Mouse (Mus musculus) spleen, adult 2 months (tissue): Measurements from ENCODE around the gene Hist2h2bb. TPM values are rescaled to one million over a fixed set of nuclear protein-coding genes. Genes with fewer than 3 reads are reported as not detected.

Experiments used
- DNase-seq, 2 experiments: peaks; one replicate each; pipeline versions ENCODE4 v3.0.0 to v3.0.0-alpha.2; 2012 to 2021; ENCODE audit warnings: low spot score in 2 of 2, low read depth in 1 of 2
- H3K27ac ChIP-seq: fragments of 200-500 bp; 2 replicates; pipeline ENCODE4 v1.5.1; 2012; ENCODE audit warnings: low read length, inconsistent platforms; ENCODE audit not compliant: insufficient read depth
- H3K27me3 ChIP-seq: fragments of 200-500 bp; 2 replicates; pipeline ENCODE4 v1.6.1; 2012; ENCODE audit warnings: mild to moderate bottlenecking, moderate library complexity, low read length, inconsistent platforms; ENCODE audit not compliant: control insufficient read depth, insufficient read depth
- H3K36me3 ChIP-seq: fragments of 200-500 bp; 2 replicates; pipeline ENCODE4 v1.6.1; 2012; ENCODE audit warnings: mild to moderate bottlenecking, low read length, inconsistent platforms; ENCODE audit not compliant: control insufficient read depth, insufficient read depth
- H3K4me1 ChIP-seq: fragments of 200-500 bp; 2 replicates; pipeline ENCODE4 v1.6.1; 2011; ENCODE audit warnings: inconsistent platforms; ENCODE audit not compliant: control insufficient read depth, insufficient read depth, insufficient read length
- H3K4me3 ChIP-seq: fragments of 200-500 bp; 2 replicates; pipeline ENCODE4 v1.5.1; 2011; ENCODE audit warnings: mild to moderate bottlenecking, inconsistent platforms; ENCODE audit not compliant: insufficient read depth, insufficient read length; ENCODE audit errors: extremely low read depth
- CTCF ChIP-seq: fragments of 200-500 bp; IDR thresholded peaks from 2 replicates; pipeline ENCODE4 v1.5.1; 2011; ENCODE audit warnings: mild to moderate bottlenecking, inconsistent platforms; ENCODE audit not compliant: insufficient read depth, insufficient read length, insufficient replicate concordance; ENCODE audit errors: extremely low read depth
- POLR2A ChIP-seq: fragments of 200-500 bp; IDR thresholded peaks from 2 replicates; pipeline ENCODE4 v1.6.1; 2011; ENCODE audit warnings: low read depth, low read length, inconsistent platforms
- WGBS: fragments of 180-500 bp; shearing (Covaris S2); methylation state at CpG from one replicate; pipeline ENCODE4 v1.1.7; 2018; 5-methylcytosine and 5-hydroxymethylcytosine counted together
- polyA plus RNA-seq: library from polyadenylated mRNA; depleted of rRNA; stranded (reverse); fragments of >200 nt; gene quantifications from 2 replicates; pipeline ENCODE4 v1.2.3, GENCODE M21; 2012

Hist2h2bb gene
- polyA plus RNA-seq, 1 experiment, result 14.7 TPM

- no peaks in the 10 kb centered on the region for H3K27me3 ChIP-seq
- DNase-seq, result no peak
- no peak overlapping the region for H3K4me3 ChIP-seq
- H3K4me1 ChIP-seq, result peaks cover 6% of the 10 kb centered on the region
- 76% methylated on average over 8 of the region's 8 CpGs for WGBS
- no peaks in the 10 kb centered on the region for H3K36me3 ChIP-seq
- TF ChIP-seq POLR2A, result no peak
- TF ChIP-seq CTCF, result no peak
- H3K27ac ChIP-seq, result no peak overlapping the region
These were observed 42.6 kb upstream of the Hist2h2bb start for GRCm38 (mm10) chr3:96226695-96227648.

- Histone ChIP-seq H3K27ac (no peak overlapping the region), H3K4me1 (no peaks in the 10 kb centered on the region)
- 82% methylated on average over 2 of the region's 2 CpGs for WGBS
These were observed 40.7 kb upstream of the Hist2h2bb start for GRCm38 (mm10) chr3:96228828-96229227.

GRCm38 (mm10) chr3:96230404-96230803 lies 39.1 kb upstream of the Hist2h2bb start:
- Histone ChIP-seq H3K27ac (no peak overlapping the region), H3K27me3 (no peaks in the 10 kb centered on the region), H3K36me3 (no peaks in the 10 kb centered on the region), H3K4me3 (no peak overlapping the region), H3K4me1 (no peaks in the 10 kb centered on the region)
- DNase-seq, result no peak
- no peak for TF ChIP-seq CTCF
- no peak for TF ChIP-seq POLR2A
- 49% methylated on average over 2 of the region's 2 CpGs for WGBS

More at GRCm38 (mm10) chr3:96228828-96229227, 40.7 kb upstream of the Hist2h2bb start:
- DNase-seq, result no peak
- no peak overlapping the region for H3K4me3 ChIP-seq
- no peak for TF ChIP-seq CTCF
- TF ChIP-seq POLR2A, result no peak
- H3K27me3 ChIP-seq, result no peaks in the 10 kb centered on the region
- H3K36me3 ChIP-seq, result no peaks in the 10 kb centered on the region

- Histone ChIP-seq H3K36me3 (no peaks in the 10 kb centered on the region), H3K4me3 (no peak overlapping the region), H3K27ac (no peak overlapping the region), H3K27me3 (no peaks in the 10 kb centered on the region), H3K4me1 (no peaks in the 10 kb centered on the region)
- no peak for TF ChIP-seq POLR2A
- TF ChIP-seq CTCF, result no peak
- no peak for DNase-seq
- 76% methylated on average over 4 of the region's 4 CpGs for WGBS
These were observed 38.4 kb upstream of the Hist2h2bb start for GRCm38 (mm10) chr3:96230910-96231757.

GRCm38 (mm10) chr3:96231758-96232120 lies 37.8 kb upstream of the Hist2h2bb start:
- Histone ChIP-seq H3K4me1 (no peaks in the 10 kb centered on the region), H3K27ac (no peak overlapping the region)
- WGBS, result 79% methylated on average over 2 of the region's 2 CpGs

GRCm38 (mm10) chr3:96234914-96235313 lies 34.6 kb upstream of the Hist2h2bb start:
- H3K27me3 ChIP-seq, result no peaks in the 10 kb centered on the region
- TF ChIP-seq POLR2A (no peak), CTCF (no peak)
- no peaks in the 10 kb centered on the region for H3K4me1 ChIP-seq
- no peaks in the 10 kb centered on the region for H3K36me3 ChIP-seq
- H3K27ac ChIP-seq, result no peak overlapping the region
- WGBS, result 78% methylated on average over 2 of the region's 2 CpGs
- no peak for DNase-seq
- no peak overlapping the region for H3K4me3 ChIP-seq

More at GRCm38 (mm10) chr3:96231758-96232120, 37.8 kb upstream of the Hist2h2bb start:
- no peaks in the 10 kb centered on the region for H3K27me3 ChIP-seq
- no peaks in the 10 kb centered on the region for H3K36me3 ChIP-seq
- H3K4me3 ChIP-seq, result no peak overlapping the region
- TF ChIP-seq POLR2A, result no peak
- no peak for TF ChIP-seq CTCF
- DNase-seq, result no peak
